Mouse (Mus musculus) hindbrain, embryonic 12.5 days (tissue): ENCODE measurements around the gene Gm5538. TPM values are rescaled to one million over a fixed set of nuclear protein-coding genes. Genes with fewer than 3 reads are reported as not detected.

Experiments used
- ATAC-seq: fragments of 200-750 bp; cut with Nextera tagmentation; 2 replicates; pipeline ENCODE4 v1.8.0; 2017; ENCODE audit warnings: moderate TSS enrichment; ENCODE audit not compliant: low FRiP score
- H3K27ac ChIP-seq: fragments of 300-500 bp; sonication (generic); 2 replicates; pipeline ENCODE4 v1.5.1; 2016; ENCODE audit warnings: mild to moderate bottlenecking
- H3K27me3 ChIP-seq: fragments of 300-500 bp; sonication (generic); 2 replicates; pipeline ENCODE4 v1.6.1; 2016; ENCODE audit warnings: mild to moderate bottlenecking
- H3K36me3 ChIP-seq: fragments of 300-500 bp; sonication (generic); 2 replicates; pipeline ENCODE4 v1.6.1; 2016; ENCODE audit warnings: mild to moderate bottlenecking
- H3K4me1 ChIP-seq: fragments of 300-500 bp; sonication (generic); 2 replicates; pipeline ENCODE4 v1.6.1; 2016
- H3K4me2 ChIP-seq: fragments of 300-500 bp; sonication (generic); replicated peaks from 2 replicates; pipeline ENCODE4 v1.6.1; 2016; ENCODE audit warnings: mild to moderate bottlenecking
- H3K4me3 ChIP-seq: fragments of 300-500 bp; sonication (generic); 2 replicates; pipeline ENCODE4 v1.5.1; 2016; ENCODE audit warnings: mild to moderate bottlenecking
- H3K9ac ChIP-seq: fragments of 300-500 bp; sonication (generic); 2 replicates; pipeline ENCODE4 v1.6.1; 2016; ENCODE audit warnings: mild to moderate bottlenecking, moderate library complexity
- H3K9me3 ChIP-seq: fragments of 300-500 bp; sonication (generic); replicated peaks from 2 replicates; pipeline ENCODE4 v1.6.1; 2016; ENCODE audit warnings: mild to moderate bottlenecking
- WGBS: fragments of 180-500 bp; shearing (Covaris S2); methylation state at CpG from one replicate; pipeline ENCODE4 v1.1.7; 2016; 5-methylcytosine and 5-hydroxymethylcytosine counted together
- polyA plus RNA-seq: library from polyadenylated mRNA; unstranded; fragments of >200 nt; fragmentation: Nextera tagmentation; extraction: Ambion mirVana; gene quantifications from 2 replicates; pipeline ENCODE4 v1.2.1, GENCODE M21; 2016

The Gm5538 gene
- not detected in 2 replicates for polyA plus RNA-seq

GRCm38 (mm10) chr3:59729490-59729889 is at the start of gene Gm5538:
TSS of gene Gm5538 (plus strand) at chr3:59729790.
- H3K36me3 ChIP-seq: no peaks in the 10 kb centered on the region
- H3K27me3 ChIP-seq: no peaks in the 10 kb centered on the region
- ATAC-seq: no peak
- H3K4me3 ChIP-seq: no peak within 1 kb of the TSS
- H3K27ac ChIP-seq: no peak within 1 kb of the TSS
- 93% methylated on average over 2 of the region's 2 CpGs for WGBS
- H3K4me1 ChIP-seq: no peaks in the 10 kb centered on the region
- H3K4me2 ChIP-seq: no peak within 1 kb of the TSS
- no peak within 1 kb of the TSS for H3K9ac ChIP-seq
- no peaks in the 10 kb centered on the region for H3K9me3 ChIP-seq

GRCm38 (mm10) chr3:59697391-59697790 is 32.2 kb upstream of the Gm5538 start:
- no peak overlapping the region for H3K4me3 ChIP-seq
- no peak overlapping the region for H3K9ac ChIP-seq
- H3K27me3 ChIP-seq: no peaks in the 10 kb centered on the region
- WGBS: 83% methylated on average over 3 of the region's 3 CpGs
- no peak overlapping the region for H3K4me2 ChIP-seq
- H3K9me3 ChIP-seq: no peaks in the 10 kb centered on the region
- H3K36me3 ChIP-seq: no peaks in the 10 kb centered on the region
- no peak for ATAC-seq
- no peak overlapping the region for H3K27ac ChIP-seq
- no peaks in the 10 kb centered on the region for H3K4me1 ChIP-seq

GRCm38 (mm10) chr3:59702614-59703110 is 26.9 kb upstream of the Gm5538 start:
- WGBS: 97% methylated on average over 1 of the region's 1 CpGs
- Histone ChIP-seq H3K36me3 (no peaks in the 10 kb centered on the region), H3K27me3 (no peaks in the 10 kb centered on the region), H3K4me1 (no peaks in the 10 kb centered on the region), H3K27ac (no peak overlapping the region), H3K9me3 (no peaks in the 10 kb centered on the region), H3K4me3 (no peak overlapping the region), H3K4me2 (no peak overlapping the region), H3K9ac (no peak overlapping the region)
- ATAC-seq: no peak

- no peak overlapping the region for H3K4me2 ChIP-seq
- no peaks in the 10 kb centered on the region for H3K36me3 ChIP-seq
- no peaks in the 10 kb centered on the region for H3K9me3 ChIP-seq
- H3K4me1 ChIP-seq: no peaks in the 10 kb centered on the region
- no peak overlapping the region for H3K27ac ChIP-seq
- no peak overlapping the region for H3K4me3 ChIP-seq
- ATAC-seq: no peak
- no peaks in the 10 kb centered on the region for H3K27me3 ChIP-seq
- WGBS: 80% methylated on average over 1 of the region's 1 CpGs
- no peak overlapping the region for H3K9ac ChIP-seq
Measured at GRCm38 (mm10) chr3:59739866-59740265, 10.3 kb downstream of the Gm5538 start.

- WGBS: 17% methylated on average over 2 of the region's 2 CpGs
- Histone ChIP-seq H3K27me3 (no peaks in the 10 kb centered on the region), H3K27ac (no peak overlapping the region), H3K9me3 (no peaks in the 10 kb centered on the region), H3K36me3 (no peaks in the 10 kb centered on the region), H3K4me1 (no peaks in the 10 kb centered on the region), H3K4me3 (no peak overlapping the region), H3K4me2 (no peak overlapping the region), H3K9ac (no peak overlapping the region)
- ATAC-seq: no peak
Measured at GRCm38 (mm10) chr3:59744181-59744580, 14.6 kb downstream of the Gm5538 start.

Other genes with a start within 250 kb of the Gm5538 start
- not detected in 2 replicates for gene Gm8298, start 131.3 kb downstream of the Gm5538 start, polyA plus RNA-seq
- not detected in 2 replicates for gene C130079G13Rik, start 195.4 kb downstream of the Gm5538 start, polyA plus RNA-seq